Mouse (Mus musculus): ENCODE results near the gene Otud6a.

Gene Otud6a

GRCm38 (mm10) chrX:100443532-100443931 lies 14.7 kb downstream of the Otud6a start:
- Histone ChIP-seq H3K4me3 (replicated peaks; ENCODE audit: low read length) (no peak overlapping the region), H3K9me3 (ENCODE audit: low read length) (no peaks in the 10 kb centered on the region), H3K27me3 (ENCODE audit: insufficient read depth, low read length) (no peaks in the 10 kb centered on the region), H3K4me1 (replicated peaks; ENCODE audit: low read depth, low read length) (no peaks in the 10 kb centered on the region), H3K36me3 (ENCODE audit: insufficient read depth, low read length) (no peaks in the 10 kb centered on the region)
- TF ChIP-seq POU5F1 (IDR thresholded peaks at IDR 0.05; ENCODE audit: borderline replicate concordance, low read length): no peak
- no peak for TF ChIP-seq CTCF (conservative IDR thresholded peaks at IDR 0.05; ENCODE audit: low read length)
- no peak for TF ChIP-seq NANOG (IDR thresholded peaks at IDR 0.05; ENCODE audit: borderline replicate concordance, low read length)

- Histone ChIP-seq H3K9me3 (ENCODE audit: low read length) (no peaks in the 10 kb centered on the region), H3K4me3 (replicated peaks; ENCODE audit: low read length) (no peak overlapping the region), H3K4me1 (replicated peaks; ENCODE audit: low read depth, low read length) (no peaks in the 10 kb centered on the region), H3K27me3 (ENCODE audit: insufficient read depth, low read length) (no peaks in the 10 kb centered on the region), H3K36me3 (ENCODE audit: insufficient read depth, low read length) (no peaks in the 10 kb centered on the region)
- no peak for TF ChIP-seq NANOG (IDR thresholded peaks at IDR 0.05; ENCODE audit: borderline replicate concordance, low read length)
- TF ChIP-seq CTCF (conservative IDR thresholded peaks at IDR 0.05; ENCODE audit: low read length): no peak
- TF ChIP-seq POU5F1 (IDR thresholded peaks at IDR 0.05; ENCODE audit: borderline replicate concordance, low read length): no peak
Observed at GRCm38 (mm10) chrX:100468047-100468446, 39.2 kb downstream of the Otud6a start.

GRCm38 (mm10) chrX:100470126-100470525 lies 41.3 kb downstream of the Otud6a start:
- H3K4me3 ChIP-seq (replicated peaks; ENCODE audit: low read length): no peak overlapping the region
- TF ChIP-seq POU5F1 (IDR thresholded peaks at IDR 0.05; ENCODE audit: borderline replicate concordance, low read length) (no peak), NANOG (IDR thresholded peaks at IDR 0.05; ENCODE audit: borderline replicate concordance, low read length) (no peak), CTCF (conservative IDR thresholded peaks at IDR 0.05; ENCODE audit: low read length) (no peak)
- H3K9me3 ChIP-seq (ENCODE audit: low read length): no peaks in the 10 kb centered on the region
- no peaks in the 10 kb centered on the region for H3K27me3 ChIP-seq (ENCODE audit: insufficient read depth, low read length)
- H3K4me1 ChIP-seq (replicated peaks; ENCODE audit: low read depth, low read length): no peaks in the 10 kb centered on the region
- H3K36me3 ChIP-seq (ENCODE audit: insufficient read depth, low read length): no peaks in the 10 kb centered on the region

GRCm38 (mm10) chrX:100471491-100471890 lies 42.7 kb downstream of the Otud6a start:
- H3K4me3 ChIP-seq (replicated peaks; ENCODE audit: low read length): no peak overlapping the region
- no peaks in the 10 kb centered on the region for H3K36me3 ChIP-seq (ENCODE audit: insufficient read depth, low read length)
- no peak for TF ChIP-seq CTCF (conservative IDR thresholded peaks at IDR 0.05; ENCODE audit: low read length)
- no peak for TF ChIP-seq POU5F1 (IDR thresholded peaks at IDR 0.05; ENCODE audit: borderline replicate concordance, low read length)
- TF ChIP-seq NANOG (IDR thresholded peaks at IDR 0.05; ENCODE audit: borderline replicate concordance, low read length): no peak
- H3K27me3 ChIP-seq (ENCODE audit: insufficient read depth, low read length): no peaks in the 10 kb centered on the region
- no peaks in the 10 kb centered on the region for H3K9me3 ChIP-seq (ENCODE audit: low read length)
- no peaks in the 10 kb centered on the region for H3K4me1 ChIP-seq (replicated peaks; ENCODE audit: low read depth, low read length)

- no peaks in the 10 kb centered on the region for H3K27me3 ChIP-seq (ENCODE audit: insufficient read depth, low read length)
- no peak for TF ChIP-seq CTCF (conservative IDR thresholded peaks at IDR 0.05; ENCODE audit: low read length)
- no peak for TF ChIP-seq POU5F1 (IDR thresholded peaks at IDR 0.05; ENCODE audit: borderline replicate concordance, low read length)
- TF ChIP-seq NANOG (IDR thresholded peaks at IDR 0.05; ENCODE audit: borderline replicate concordance, low read length): no peak
- H3K9me3 ChIP-seq (ENCODE audit: low read length): no peaks in the 10 kb centered on the region
- H3K4me3 ChIP-seq (replicated peaks; ENCODE audit: low read length): no peak overlapping the region
- H3K36me3 ChIP-seq (ENCODE audit: insufficient read depth, low read length): no peaks in the 10 kb centered on the region
- no peaks in the 10 kb centered on the region; the same call in 1 of the 2 replicates for H3K4me1 ChIP-seq (replicated peaks; ENCODE audit: low read depth, low read length)
Observed at GRCm38 (mm10) chrX:100475569-100476223, 46.9 kb downstream of the Otud6a start.

All from E14TG2a.4 (cell line).